Mouse (Mus musculus) brain, adult 2 months (tissue): ENCODE data around the gene Nectin4.
"Not testable (repeated sequence)": the region's sequence is repeated elsewhere in the genome, so short reads cannot be mapped to it uniquely, and the experiment has no call there.

Source experiments
- DNase-seq: peaks from one replicate; pipeline ENCODE4 v3.0.0; 2011; ENCODE audit warnings: low read depth, low spot score

Gene Nectin4

DNA sequence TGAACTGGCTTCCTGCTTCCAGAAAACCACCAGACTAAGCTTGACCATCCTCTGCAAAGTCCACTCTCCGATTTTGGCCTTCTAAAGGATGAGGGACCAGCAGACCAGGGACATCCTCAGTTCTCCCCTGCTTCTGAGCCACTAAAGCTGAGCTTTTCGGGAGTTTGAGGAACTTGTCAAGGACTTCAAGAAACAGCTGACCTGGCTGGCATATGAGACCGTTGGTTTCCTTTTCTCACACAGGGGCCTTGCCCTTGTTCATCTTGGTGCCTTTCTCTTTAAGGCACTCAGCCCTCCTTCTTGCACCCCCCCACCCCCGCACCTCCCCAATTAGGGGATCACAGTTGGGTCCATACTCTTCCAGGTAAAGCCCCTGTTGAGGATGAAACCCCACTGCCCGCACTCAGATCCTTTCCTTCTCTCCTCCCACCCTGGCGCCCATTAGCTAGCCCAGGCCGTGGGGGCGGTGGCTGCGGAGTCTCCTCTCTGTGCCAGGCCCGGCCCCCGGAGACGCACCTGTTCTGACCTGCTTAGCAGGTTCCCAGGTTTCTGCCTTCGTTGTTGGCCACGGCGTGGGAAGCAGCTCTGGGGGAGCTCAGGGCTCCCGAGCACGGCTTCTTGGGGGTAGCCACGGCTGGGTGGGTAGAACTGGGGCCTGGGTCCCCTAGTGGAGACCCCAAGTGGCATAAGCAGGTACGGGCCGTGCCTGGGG lies at the start of gene Nectin4:
Gene Nectin4, plus strand, starts transcription at position 255 of the 712 bp plus-strand sequence.
- peak; percentile 18 for DNase-seq

- DNase-seq = peak; percentile 74
These were observed 49.7 kb upstream of the Nectin4 start for GRCm38 (mm10) chr1:171320151-171320550.

- peak; percentile 35 for DNase-seq
These were observed 48.5 kb upstream of the Nectin4 start for GRCm38 (mm10) chr1:171321415-171321814.

GRCm38 (mm10) chr1:171322012-171322411 lies 47.9 kb upstream of the Nectin4 start:
- DNase-seq = no peak

DNA sequence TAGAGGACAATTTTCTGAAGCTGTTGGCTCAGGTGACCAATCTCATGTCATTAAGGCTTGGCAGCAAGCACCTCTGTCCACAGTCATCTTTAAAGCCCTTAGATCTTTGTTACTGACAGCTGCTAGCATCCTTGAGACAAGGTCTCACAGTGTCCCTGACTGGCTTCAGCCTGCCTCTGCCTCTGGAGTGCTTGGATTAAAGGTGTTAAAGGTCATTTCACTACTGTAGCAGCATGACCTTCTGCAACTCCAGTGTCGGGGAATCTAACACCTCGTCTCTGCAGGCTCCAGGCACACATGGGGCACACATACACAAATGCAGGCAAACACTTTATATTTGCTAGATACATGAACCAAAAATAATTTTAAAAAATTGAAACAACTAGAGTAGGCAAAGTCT lies 44.3 kb upstream of the Nectin4 start:
- no peak for DNase-seq

- not testable (repeated sequence) for DNase-seq
These were observed 43.3 kb upstream of the Nectin4 start for GRCm38 (mm10) chr1:171326588-171326987.

DNA sequence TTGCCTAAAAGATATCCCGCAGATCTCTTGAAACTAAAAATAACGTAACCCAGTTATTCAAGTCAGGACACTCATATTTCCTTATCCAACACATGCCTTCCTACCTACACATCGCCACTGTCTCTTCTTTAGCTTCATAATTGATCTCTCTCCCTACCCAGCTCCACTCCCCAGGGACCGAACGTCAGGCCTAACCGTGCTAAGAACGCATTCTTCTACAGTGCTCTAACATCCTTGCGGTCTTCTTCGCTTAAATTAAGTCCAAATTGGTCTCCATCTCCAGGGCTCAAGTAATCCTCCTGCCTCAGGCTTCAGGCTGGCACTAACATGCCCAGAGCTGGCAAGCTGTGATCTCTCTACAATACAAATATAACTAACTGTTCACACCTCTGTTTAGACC lies 41.7 kb upstream of the Nectin4 start:
- peak; percentile 28 for DNase-seq

DNA sequence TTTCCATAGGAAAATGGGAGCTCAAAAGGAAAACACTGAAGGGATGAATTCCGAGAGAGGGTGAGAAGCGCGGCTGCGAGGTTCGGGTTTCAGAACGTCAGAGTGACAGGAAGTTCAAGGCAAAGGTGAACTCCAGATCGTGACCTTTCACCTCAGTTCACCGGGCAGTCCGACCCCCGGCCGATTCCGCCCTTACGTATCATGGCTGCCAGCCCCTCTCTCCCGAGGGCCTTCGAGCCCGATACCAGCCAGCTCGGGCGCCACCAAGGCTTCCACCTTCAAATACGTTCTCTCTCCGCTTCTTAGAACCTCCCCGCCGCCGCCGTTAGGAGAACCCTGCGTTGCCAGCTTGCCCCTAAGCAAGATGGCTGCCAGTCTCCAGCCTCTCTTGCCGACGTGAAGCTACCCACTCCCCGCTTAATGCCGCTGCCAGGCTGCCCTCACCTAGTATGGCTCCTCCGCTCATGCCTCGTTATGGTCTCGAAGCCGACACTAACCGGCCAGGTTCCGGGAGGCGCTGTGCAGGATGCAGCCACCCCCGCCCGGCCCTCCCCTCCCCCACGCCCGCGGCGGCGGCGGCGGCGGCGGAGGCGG lies 41.0 kb upstream of the Nectin4 start, which contains the start of gene Dedd:
Gene Dedd, plus strand, starts transcription at position 307 of the 594 bp plus-strand sequence.
- DNase-seq = peak; percentile 99

DNA sequence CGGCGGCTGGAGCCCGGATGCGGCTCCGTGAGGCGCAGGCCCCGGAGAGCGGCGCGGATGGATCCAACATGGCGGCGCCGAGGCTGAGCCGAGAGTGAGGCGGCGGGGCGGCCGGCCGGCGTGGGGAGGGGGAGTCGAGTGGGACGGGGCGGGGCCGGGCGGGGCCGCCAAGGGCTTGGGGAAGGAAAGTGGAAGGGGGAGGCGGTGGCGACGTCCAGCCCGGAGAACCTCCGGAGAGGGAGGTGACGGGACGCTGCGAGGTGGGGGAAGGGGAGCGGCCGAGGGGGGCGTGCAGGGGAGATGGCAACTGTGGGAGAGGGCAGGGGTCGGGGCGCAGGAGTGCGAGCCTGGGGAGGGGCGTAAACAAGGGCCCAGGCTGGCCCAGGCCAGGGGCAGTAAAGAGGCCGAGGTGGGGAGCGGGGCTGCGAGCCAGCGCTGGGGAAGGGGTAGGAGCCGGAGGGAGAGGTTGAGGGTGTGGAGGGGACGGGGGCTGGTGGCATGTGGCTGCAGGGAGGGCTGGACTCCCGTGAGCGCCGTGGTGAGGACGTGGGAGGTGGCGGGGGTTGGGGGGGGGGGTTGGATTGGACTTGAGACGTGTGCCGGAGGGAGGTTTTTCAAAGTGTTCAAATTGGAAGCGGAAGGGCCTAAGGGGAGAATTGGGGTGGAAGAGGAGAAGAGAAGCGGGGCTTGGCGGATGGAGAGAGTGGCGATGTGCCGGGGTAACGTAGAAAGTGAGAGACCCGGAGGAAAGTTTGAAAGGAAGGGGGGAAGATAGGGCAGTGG lies 40.3 kb upstream of the Nectin4 start:
- peak; percentile 45 for DNase-seq

DNA sequence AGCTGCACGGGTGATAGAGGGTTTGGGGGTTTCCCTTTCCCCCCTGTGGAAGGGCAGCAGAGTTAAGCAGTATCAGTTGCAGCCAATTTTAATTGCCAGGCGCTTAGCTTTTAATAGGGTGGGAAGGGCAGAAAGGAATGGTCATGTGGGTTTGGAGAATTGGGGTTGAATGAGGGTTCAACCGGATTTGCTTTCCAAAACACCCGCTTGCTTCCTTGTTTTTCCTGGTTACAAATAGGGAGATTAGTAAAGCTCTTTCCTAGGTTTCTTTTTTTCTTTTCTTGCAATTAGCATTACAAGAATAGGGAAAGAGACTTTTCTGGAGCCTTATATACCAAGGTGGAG lies 39.7 kb upstream of the Nectin4 start:
- DNase-seq = peak; percentile 43

DNA sequence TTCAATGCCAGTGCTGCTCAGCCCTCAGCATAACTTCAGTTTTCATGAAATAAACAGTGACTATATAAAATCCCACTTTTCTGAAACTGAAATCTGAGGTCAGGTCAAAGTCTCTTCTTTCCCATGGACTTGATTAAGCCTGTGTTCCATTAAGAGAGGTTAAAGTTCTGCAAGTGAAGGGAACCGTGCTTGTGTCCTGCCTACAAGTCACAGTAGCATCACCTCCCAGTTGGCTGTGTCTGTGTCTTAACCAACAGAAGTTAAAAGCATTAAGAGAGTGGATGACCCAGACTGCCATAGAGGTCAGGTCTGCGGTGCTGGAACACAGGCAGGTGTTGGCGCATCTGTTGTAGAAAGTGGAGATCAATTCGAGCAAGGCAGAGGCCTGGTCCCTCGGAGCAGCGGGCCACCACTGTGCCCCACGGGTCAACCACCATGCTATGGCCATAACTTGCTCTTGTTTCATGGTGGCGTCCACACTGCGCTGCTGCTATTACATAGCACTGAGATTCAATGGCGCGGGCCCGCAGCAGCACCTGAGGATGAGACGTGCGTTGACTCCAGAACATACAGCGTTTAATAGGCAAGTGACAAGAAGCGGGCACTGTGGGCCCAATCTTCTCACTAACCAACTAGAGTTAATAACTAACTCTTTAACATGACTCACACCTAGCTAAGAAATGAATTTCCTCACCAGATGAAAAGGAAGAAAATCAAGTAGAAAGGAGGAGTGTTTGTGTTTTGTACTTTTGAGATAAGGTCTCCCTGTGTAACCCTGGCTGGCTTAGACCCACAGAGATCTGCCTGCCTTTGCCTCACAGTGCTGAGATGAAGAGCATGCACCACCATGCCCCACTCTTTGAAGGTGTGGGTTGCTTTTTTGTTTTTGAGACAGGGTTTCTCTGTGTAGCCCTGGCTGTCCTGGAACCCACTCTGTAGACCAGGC lies 27.4 kb upstream of the Nectin4 start:
- DNase-seq = no peak

DNA sequence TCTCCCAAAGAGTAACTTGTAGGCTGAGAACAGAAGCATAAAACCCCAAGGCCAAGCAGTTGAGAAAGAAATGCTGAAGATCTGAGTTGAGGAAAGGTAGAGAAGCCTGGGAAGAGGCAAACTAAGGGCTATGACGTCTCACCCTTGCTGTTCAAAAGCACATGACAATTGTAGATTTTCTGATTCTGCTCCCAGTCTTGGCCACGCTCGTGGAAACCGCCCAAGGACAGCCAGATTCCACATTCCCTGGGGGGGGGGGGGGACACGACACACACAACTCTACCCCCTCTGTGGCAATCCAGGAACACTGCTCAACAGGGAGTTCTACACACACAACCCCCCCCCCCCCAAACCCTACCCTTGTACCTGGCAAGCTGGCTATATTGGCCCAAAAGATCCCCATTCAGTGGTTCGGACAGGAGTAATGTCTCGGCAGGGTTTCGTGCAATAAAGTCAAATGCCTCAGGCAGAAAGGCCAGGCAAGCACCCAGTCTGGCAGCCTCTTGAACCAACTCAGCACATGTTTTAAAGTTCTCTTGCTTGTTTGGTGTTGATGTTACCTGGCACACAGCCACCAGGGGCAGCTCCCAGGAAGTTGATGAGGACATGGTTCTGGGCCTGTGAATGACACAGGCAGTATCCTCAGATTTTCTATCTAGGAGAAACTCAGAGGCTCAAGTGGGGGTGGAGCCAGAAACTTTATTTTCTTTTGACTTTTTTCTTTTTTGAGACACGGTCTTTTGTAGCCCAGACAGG lies 25.8 kb upstream of the Nectin4 start:
- no peak for DNase-seq

- no peak for DNase-seq
These were observed 25.2 kb upstream of the Nectin4 start for GRCm38 (mm10) chr1:171344715-171345114.

GRCm38 (mm10) chr1:171345225-171346094 lies 24.4 kb upstream of the Nectin4 start, which contains the start of the genes Nit1 and Pfdn2:
Gene Nit1, minus strand, starts transcription at chr1:171345646.
Gene Pfdn2, plus strand, starts transcription at chr1:171345670.
- DNase-seq = peak; percentile 97

- peak; percentile 34 for DNase-seq
These were observed 23.8 kb upstream of the Nectin4 start for GRCm38 (mm10) chr1:171346095-171346450.

- DNase-seq = peak; percentile 18
These were observed 21.2 kb upstream of the Nectin4 start for GRCm38 (mm10) chr1:171348665-171349064.

DNA sequence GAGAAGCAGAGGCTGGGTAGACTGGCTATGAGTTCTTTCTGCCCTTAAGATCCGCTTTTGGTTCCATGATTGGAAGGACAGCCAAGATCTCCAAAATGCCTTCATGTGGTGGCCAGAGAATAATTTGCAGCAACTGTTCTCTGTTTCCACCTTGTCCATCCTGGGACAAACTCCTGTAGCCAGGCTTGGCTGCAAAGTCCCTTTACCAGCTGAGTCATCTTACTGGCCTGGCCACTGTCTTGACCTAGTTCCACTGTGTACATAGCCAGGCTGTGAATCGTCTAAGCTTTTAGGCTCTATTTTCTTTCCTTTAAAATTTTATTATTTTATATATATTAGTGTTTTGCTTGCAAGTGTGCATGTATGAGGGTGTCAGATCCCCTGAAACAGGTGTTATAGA lies 20.7 kb upstream of the Nectin4 start:
- DNase-seq = peak; percentile 18

- DNase-seq = peak; percentile 48
These were observed 14.0 kb upstream of the Nectin4 start for GRCm38 (mm10) chr1:171355812-171356340.

GRCm38 (mm10) chr1:171356814-171357213 lies 13.1 kb upstream of the Nectin4 start:
- DNase-seq = no peak
